Mouse (Mus musculus) CH12F3 (cell line): ENCODE results near the gene Noxred1.
"Not testable (repeated sequence)": the region's sequence is repeated elsewhere in the genome, so short reads cannot be mapped to it uniquely, and the experiment has no call there.

Experiments used
- in situ Hi-C: fragments of 300-500 bp; cut with MboI; formaldehyde crosslinking; loops from 2 replicates; pipeline ENCODE4 v1.14.3; 2020; ENCODE audit warnings: low sequenced_read_pairs

The Noxred1 gene

GRCm38 (mm10) chr12:87238632-87239031 lies at the start of gene Noxred1:
Gene Noxred1, minus strand, starts transcription at chr12:87238732.
- in situ Hi-C loops: no loop called here

- in situ Hi-C loops: no loop called here
These were observed 46.2 kb upstream of the Noxred1 start for GRCm38 (mm10) chr12:87284726-87285125.

DNA sequence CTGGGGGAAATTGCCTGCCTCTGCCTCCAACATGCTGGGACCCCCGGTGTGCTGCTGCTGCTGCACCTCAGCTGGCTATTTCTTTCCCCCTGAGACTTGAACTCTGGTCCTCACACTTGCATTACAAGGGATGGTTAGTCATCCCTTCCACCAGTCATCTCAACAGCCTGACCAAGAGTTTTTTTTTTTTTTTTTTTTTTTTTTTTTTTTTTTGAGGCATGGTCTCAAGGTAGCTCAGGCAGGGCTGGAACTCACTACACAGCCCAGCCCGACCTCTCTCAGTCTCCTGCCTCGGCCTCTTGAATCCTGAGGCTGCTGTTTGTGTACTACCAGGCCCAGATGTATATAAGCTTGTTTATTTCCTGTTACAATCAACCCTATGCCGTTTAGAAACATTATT lies 45.7 kb upstream of the Noxred1 start:
- in situ Hi-C loops: no loop called here

DNA sequence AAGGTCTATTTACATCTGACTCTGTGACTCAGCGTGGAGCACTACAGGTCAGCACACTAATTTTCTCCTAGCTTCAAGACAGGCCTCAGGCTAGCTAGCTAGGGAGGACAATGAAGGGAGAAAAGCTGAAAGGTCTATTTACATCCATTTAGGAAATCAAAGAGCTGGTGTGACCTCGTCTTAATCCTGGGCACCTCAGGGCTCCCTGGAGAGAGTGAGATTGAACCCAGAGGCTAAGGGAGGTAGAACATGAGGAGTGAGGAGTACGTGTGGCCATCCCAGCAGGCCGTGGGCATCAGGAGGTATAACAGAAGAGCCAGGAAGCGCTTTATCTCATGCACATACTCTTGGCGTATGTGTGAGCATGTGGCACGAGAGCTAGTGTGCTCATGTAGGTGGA lies 45.2 kb upstream of the Noxred1 start:
- in situ Hi-C loops: no loop called here

DNA sequence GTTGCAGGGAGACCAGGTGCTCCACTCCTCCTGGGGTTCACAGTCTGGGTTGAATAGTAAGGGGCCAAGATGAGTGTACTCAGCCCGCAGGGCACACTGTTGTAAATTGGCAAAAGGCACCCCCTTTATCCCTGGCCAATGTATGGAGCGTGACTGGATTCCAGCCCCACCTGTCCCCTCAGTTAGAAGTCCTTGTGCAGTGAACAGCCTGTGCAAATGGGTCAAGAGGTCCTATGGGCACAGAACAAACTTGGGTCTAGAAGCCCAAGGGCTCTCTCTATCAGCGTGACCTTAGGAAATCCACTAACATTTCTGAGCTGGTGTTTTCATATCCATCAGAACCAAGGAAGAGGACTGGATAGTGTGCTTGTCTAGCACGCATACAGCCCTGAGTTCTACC lies 44.2 kb upstream of the Noxred1 start:
- in situ Hi-C loops: no loop called here

DNA sequence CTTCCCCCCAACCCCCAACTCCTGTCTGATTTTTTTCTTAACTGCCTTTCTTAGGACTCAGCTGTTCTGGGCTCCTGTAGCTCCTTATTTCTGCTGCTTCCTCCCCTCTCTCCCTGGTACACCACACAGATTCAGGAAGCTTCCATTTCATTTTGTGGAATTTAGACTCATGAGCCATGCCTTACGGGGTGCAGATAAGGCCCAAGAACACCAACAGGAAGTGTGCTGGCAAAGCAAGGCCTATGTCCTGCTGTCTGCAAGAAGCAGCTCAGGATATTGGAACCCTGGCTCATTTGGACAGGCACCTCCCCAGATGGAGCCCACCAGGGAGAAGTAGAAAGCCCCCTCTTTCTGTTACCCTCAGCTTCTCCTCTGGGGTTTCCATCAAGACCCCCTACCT lies 43.2 kb upstream of the Noxred1 start:
- in situ Hi-C loops: no loop called here

GRCm38 (mm10) chr12:87279879-87280278 lies 41.3 kb upstream of the Noxred1 start:
- in situ Hi-C loops: no loop called here

GRCm38 (mm10) chr12:87279350-87279749 lies 40.8 kb upstream of the Noxred1 start:
- in situ Hi-C loops: no loop called here

DNA sequence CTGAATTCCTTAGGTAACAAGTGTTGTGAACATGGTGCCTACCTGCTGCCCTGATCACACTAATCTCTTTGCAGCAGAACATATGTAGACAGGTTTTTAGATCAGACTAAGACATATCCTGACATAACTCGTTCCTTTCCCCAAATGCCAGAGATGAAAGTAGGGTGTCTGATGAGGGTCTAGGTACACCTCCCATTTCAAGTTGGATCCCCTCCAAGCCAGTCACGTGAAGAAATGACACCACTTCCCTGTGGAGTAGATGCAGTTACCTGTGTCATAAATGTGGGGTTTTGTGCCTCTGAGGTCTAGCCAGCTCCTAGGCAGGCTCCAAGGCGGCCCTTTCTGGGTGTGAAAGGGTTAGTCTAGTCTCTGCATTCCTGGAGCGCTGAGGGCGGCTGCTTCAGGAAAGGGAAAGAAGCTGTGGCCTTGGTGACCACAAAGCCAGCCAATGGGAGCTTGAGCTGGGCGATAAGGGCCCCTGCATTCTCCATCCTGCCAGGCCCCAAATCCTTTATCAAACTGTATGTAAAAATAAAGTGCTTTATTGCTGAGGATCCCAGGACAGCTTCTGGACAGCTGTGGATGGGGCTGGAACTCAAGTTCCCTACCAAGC lies 39.7 kb upstream of the Noxred1 start:
- in situ Hi-C loops: no loop called here

DNA sequence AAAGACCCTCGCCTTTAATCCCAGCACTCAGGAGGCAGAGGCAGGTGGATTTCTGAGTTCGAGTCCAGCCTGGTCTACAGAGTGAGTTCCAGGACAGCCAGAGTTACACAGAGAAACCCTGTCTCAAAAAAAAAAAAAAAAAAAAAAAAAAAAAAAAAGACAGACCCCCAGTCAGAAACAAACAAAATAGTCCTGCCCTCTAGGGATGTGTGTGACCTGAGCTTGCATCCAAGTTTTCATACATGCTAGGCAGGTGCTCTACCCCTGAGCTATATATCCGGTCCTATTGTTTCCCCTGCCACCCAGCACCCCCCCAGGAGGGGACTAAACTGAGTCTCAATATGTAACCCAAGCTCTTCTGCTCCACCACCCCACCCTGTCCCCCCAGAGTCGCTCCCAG lies 38.7 kb upstream of the Noxred1 start:
- in situ Hi-C loops: not testable (repeated sequence)

- in situ Hi-C loops: no loop called here
These were observed 36.6 kb upstream of the Noxred1 start for GRCm38 (mm10) chr12:87274853-87275831.

- in situ Hi-C loops: loop anchor here (5.0 kb wide), 1 partner anchor 65 kb away; no protein-coding TSS in a partner anchor
These were observed 29.1 kb upstream of the Noxred1 start for GRCm38 (mm10) chr12:87267682-87268081.

DNA sequence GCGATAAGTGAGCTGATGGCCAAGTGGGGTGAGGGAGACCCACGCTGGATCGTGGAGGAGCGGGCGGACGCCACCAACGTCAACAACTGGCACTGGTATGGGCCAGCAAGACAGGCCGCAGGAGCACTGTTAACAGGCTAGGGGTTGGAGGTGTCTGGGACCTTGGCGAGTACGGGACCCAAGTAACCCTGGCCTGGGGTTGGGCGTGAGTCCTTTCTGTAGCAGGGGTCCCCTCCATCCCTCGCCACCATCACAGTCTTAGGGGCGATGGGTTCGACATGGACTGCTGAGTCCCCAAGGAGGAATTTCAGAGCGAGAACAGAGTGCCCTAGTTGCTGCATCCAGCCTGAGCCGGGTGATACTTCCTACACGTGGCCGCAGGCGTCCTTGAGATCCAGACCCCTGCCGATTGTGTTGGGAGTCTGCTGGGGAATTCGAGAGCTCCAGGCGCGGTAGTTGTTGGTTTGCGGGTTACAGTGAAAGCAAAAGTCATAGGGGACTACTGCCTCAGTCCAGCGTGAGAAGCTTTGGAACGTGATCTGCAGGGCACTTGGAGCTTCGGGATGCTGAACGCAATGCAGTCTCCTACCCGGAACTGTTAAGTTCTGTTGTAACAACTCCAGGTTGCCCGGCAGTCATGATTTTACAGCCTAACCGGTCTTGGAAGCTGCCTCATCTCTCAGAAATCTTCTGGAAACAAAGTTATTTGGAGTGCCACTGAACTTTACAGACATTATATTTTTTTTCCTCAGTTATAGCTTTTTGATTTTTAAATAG lies 28.5 kb upstream of the Noxred1 start:
- in situ Hi-C loops: loop anchor here (5.0 kb wide), 1 partner anchor 65 kb away; no protein-coding TSS in a partner anchor

DNA sequence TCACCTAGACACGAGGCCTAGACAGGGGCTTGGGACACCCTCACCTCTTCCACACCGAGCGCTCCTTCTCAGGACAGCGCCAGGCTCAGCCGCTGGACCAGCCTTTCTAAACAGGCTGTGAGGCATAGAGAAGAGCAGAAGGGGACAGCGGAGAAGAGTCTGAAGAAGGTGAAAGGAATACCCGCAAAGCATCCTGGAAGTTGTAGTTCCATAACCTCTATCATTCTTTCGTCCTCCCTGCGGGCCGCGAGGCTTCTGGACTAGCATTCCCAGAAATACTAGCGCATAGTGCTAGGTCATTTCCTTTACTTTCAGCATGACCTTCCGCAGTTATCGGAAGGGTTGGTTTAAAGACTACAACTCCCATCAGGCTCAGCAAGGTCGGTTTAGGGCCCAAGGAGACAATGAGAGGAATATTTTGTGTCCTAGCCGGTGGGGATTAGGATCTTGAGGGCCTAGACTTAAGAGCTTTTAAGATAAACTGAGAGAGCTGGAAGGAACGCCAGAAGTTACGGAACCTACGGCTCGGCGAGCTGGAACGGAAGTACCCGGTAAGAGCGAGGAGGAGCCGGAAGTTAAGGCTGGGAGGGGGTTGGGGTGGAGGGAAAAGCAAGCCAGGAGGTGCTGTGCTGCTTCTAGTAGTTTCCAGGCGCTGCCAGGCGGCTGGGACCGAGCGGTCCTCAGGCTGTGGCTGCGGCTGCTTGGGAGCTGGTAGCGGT lies 27.7 kb upstream of the Noxred1 start, which contains the start of the genes Vipas39 and Ahsa1:
Gene Vipas39, minus strand, starts transcription at position 149 of the 719 bp plus-strand sequence.
Gene Ahsa1, plus strand, starts transcription at position 372 of the 719 bp plus-strand sequence.
- in situ Hi-C loops: loop anchor here (5.0 kb wide), 1 partner anchor 66 kb away; no protein-coding TSS in a partner anchor

- in situ Hi-C loops: loop anchor here (5.0 kb wide), 1 partner anchor 67 kb away; no protein-coding TSS in a partner anchor
These were observed 26.9 kb upstream of the Noxred1 start for GRCm38 (mm10) chr12:87265444-87265843.

DNA sequence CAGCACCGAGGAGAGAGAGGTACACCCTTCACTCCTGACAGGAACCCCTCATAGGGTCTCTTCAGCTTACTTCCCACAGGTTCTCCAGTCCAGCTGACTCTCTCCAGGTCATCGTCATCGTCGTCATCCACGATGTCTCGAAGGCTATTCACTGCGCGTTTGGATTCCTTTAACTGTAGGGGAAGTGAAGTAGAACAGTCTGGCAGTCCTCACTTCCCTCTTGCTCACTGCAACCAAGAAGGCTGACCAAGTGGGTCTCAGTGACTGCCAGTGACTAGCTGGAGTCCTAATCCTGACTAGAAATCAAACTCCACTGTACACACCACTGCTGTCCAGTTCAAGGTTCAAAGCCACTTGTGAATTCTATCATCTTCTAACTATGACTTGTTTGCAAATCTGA lies 22.0 kb upstream of the Noxred1 start:
- in situ Hi-C loops: no loop called here

DNA sequence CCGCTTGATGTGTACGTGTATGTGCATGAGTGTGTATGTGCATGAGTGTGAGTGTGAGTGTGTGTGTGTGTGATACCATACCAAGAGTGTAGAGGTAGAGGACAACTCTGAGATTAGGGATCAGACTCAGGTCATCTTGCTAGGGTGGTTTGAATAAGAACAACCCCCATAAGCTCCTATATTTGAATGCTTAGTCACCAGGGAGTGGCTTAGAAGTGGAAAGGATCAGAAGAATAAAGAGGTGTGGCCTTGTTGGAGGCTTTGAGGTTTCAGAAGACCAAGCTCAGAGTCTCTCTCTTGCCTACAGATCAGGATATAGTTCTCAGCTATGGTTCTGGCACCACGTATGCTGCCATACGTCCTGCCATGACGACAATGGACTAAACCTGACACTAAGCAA lies 18.1 kb upstream of the Noxred1 start:
- in situ Hi-C loops: no loop called here

DNA sequence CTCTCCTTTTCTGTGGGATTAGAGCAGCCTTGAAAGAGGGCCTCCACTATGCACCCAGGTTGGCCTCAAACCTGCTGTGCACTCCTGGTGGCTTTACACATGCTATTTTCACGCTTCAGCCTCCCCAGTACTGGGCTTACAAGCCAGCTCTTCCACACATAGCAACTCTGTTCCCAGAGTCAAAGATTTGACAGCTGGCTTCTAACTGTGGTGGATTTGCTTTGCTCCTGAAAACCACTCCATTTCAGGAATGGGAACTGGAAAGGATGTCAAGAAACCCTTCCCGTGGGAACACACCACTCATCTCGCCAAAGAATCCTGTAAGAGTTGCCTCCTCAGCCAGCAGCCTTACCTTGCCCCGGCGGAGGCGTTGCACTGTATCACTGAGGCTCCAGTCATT lies 15.3 kb upstream of the Noxred1 start:
- in situ Hi-C loops: no loop called here

DNA sequence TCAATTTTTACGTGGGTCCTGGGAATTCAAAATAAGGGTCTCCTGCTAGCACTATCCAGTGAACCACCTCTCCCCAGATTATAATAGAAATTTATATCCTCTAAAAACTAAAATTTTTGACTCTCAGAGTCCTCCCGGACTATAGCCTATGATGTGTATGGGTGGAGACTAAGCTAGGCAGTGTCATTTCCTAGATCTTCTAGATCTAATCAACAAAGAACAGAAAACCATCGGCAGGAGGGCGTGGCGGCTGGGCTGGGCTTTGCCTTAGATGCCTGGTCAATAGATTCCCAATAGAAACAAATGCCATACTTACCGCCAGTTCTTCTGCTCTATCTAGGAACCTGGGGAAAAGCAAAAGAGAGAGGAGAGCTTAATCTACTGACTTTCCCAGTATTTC lies 11.6 kb upstream of the Noxred1 start:
- in situ Hi-C loops: no loop called here

DNA sequence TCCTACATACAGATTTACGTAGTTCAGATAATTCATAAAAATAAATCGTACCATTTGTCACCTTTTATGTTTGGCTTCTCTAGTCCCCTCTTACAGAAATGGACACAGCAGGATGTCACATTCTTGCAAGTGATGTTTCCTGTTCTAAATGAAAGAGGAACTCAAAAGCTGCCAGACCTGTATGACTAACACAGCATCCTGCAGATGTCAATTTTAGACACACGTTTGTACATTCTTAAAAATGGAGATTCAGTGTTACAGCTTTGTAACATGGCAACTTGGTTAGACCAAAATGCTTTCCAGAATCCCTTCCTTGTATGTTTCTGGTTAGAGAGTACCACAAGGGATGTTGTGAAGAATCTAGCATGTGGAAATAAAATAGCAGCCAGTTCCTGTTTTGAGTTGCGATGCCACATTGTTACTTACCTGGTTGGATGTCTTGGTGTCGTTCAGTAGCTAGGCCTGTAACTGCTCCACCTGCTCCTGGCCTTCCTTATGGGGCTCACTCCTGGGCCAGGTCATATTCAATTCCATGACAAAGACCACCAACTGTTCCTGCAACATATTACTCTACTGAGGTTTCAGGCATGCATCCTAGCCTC lies 1.5 kb downstream of the Noxred1 start:
- in situ Hi-C loops: no loop called here
